Mouse (Mus musculus) regulatory T cell (primary cell): ENCODE results near the gene Ptrhd1.

Experiments
- in situ Hi-C: fragments of 300-600 bp; cut with MboI, MseI; formaldehyde crosslinking; loops from one replicate; pipeline ENCODE4 v1.15.1; 2025; ENCODE audit warnings: high pct_unique_total_duplicates

Ptrhd1 gene

GRCm38 (mm10) chr12:4243805-4244204 lies 10.0 kb downstream of the Ptrhd1 start:
- in situ Hi-C loops: loop anchor here (25.0 kb wide), 1 partner anchor 982 kb away; no protein-coding TSS in a partner anchor

- in situ Hi-C loops: loop anchor here (25.0 kb wide), 1 partner anchor 983 kb away; no protein-coding TSS in a partner anchor
Measured at GRCm38 (mm10) chr12:4245742-4246141, 11.9 kb downstream of the Ptrhd1 start.

- in situ Hi-C loops: loop anchor here (25.0 kb wide), 1 partner anchor 987 kb away; no protein-coding TSS in a partner anchor
Measured at GRCm38 (mm10) chr12:4249786-4250185, 16.0 kb downstream of the Ptrhd1 start.

- in situ Hi-C loops: no loop called here
Measured at GRCm38 (mm10) chr12:4252742-4253655, 19.2 kb downstream of the Ptrhd1 start.

GRCm38 (mm10) chr12:4267765-4268164 lies 33.9 kb downstream of the Ptrhd1 start:
- in situ Hi-C loops: no loop called here

- in situ Hi-C loops: no loop called here
Measured at GRCm38 (mm10) chr12:4271078-4271477, 37.3 kb downstream of the Ptrhd1 start.

GRCm38 (mm10) chr12:4278978-4279755 lies 45.3 kb downstream of the Ptrhd1 start:
- in situ Hi-C loops: no loop called here

GRCm38 (mm10) chr12:4279878-4280277 lies 46.1 kb downstream of the Ptrhd1 start:
- in situ Hi-C loops: no loop called here

GRCm38 (mm10) chr12:4285186-4285585 lies 51.4 kb downstream of the Ptrhd1 start:
- in situ Hi-C loops: no loop called here
